Mouse (Mus musculus) heart, adult 2 months (tissue): ENCODE results near the gene Sobp.

Experiments used
- CTCF ChIP-seq: fragments of 200-600 bp; IDR thresholded peaks from 2 replicates; pipeline ENCODE4 v1.8.1; 2022; ENCODE audit warnings: antibody characterized with exemption, mild to moderate bottlenecking, moderate library complexity
- EP300 ChIP-seq: fragments of 200-500 bp; IDR thresholded peaks from 2 replicates; pipeline ENCODE4 v1.6.1; 2011; ENCODE audit warnings: low read depth, low read length, control low read depth; ENCODE audit not compliant: insufficient read depth

DNA sequence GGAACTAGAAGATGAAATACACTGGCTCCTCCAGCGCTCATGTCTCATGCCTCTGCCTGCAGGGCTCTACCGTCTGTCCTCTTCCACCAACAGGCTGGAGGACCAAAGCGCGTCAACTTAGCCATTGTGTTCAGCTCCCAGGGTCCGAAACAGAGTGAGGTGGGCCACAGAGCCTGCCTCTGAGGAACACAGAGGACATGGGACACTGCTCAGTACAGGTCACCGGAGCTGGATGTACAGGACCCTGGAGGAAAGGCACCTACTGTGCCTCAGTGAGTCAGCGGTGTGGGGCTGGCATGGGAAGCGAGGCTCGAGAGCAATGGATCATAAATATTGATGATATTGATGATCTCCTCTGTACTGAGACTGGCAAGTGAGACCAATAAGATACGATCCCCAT lies 175.0 kb downstream of the Sobp start:
- no peak for TF ChIP-seq CTCF
- TF ChIP-seq EP300, result no peak
